Mouse (Mus musculus) CH12.LX (cell line): ENCODE results near the gene Pkn1.

Source experiments
- CHD2 ChIP-seq: IDR thresholded peaks from 2 replicates; pipeline ENCODE4 v1.6.1; 2011; ENCODE audit warnings: low read length, improper control_type of control experiment
- CTCF ChIP-seq, 2 experiments: IDR thresholded peaks in 1 of 2; conservative IDR thresholded peaks in 1 of 2; 2 replicates each; pipeline ENCODE4 v1.5.1; 2011 to 2012; ENCODE audit warnings: low read depth in 2 of 2, low read length in 2 of 2, improper control_type of control experiment in 1 of 2, inconsistent platforms in 1 of 2, mild to moderate bottlenecking in 1 of 2, moderate library complexity in 1 of 2
- E2F4 ChIP-seq: IDR thresholded peaks from 2 replicates; pipeline ENCODE4 v1.6.1; 2011; ENCODE audit warnings: low read depth, low read length, improper control_type of control experiment; ENCODE audit not compliant: insufficient replicate concordance
- EP300 ChIP-seq: IDR thresholded peaks from 2 replicates; pipeline ENCODE4 v1.6.1; 2011; ENCODE audit warnings: low read length, improper control_type of control experiment
- MAFK ChIP-seq: IDR thresholded peaks from 2 replicates; pipeline ENCODE4 v1.6.1; 2011; ENCODE audit warnings: low read length, improper control_type of control experiment; ENCODE audit not compliant: insufficient replicate concordance
- PAX5 ChIP-seq: IDR thresholded peaks from 2 replicates; pipeline ENCODE4 v1.6.1; 2012; ENCODE audit warnings: low read length, inconsistent platforms, mixed read lengths
- POLR2A ChIP-seq: IDR thresholded peaks from 2 replicates; pipeline ENCODE4 v1.6.1; 2011; ENCODE audit warnings: low read depth, mild to moderate bottlenecking, improper control_type of control experiment, low read length
- USF1 ChIP-seq: IDR thresholded peaks from 2 replicates; pipeline ENCODE4 v1.6.1; 2014; ENCODE audit warnings: low read depth, mild to moderate bottlenecking, inconsistent platforms, low read length, improper control_type of control experiment

DNA sequence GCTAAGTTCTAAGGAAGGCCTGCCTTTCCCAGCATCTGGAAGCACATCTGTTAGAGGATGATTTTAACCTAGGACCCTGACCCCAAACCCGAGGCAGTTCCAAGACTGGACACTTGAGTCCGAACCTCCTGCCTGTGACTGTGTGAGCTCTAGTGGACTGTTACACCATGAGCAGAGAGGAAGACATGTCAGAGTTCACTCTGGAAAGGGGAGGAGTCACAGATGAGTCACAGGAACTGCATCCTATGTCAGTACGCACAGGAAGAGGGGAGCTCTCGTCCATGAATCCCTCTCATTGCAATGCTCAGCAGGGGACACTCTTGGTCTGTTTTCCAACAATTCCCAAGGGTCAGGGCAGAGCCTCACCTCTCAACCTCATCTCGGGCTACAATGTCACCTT, 26.0 kb downstream of the Pkn1 start:
- no peak for TF ChIP-seq CTCF (conservative IDR thresholded peaks at IDR 0.05 in 1 of 2, IDR thresholded peaks at IDR 0.05 in 1 of 2; ENCODE audit: low read depth in 2 of 2, low read length in 2 of 2)
- no peak for TF ChIP-seq EP300
- TF ChIP-seq POLR2A: no peak
- no peak for TF ChIP-seq USF1
- no peak for TF ChIP-seq PAX5
- TF ChIP-seq CHD2: no peak
- no peak for TF ChIP-seq MAFK
- no peak for TF ChIP-seq E2F4
